Mouse (Mus musculus) lung, adult 2 months (tissue): Measurements from ENCODE around the gene Gm17268.

Source experiments
- CTCF ChIP-seq: fragments of 200-500 bp; IDR thresholded peaks from 2 replicates; pipeline ENCODE4 v1.5.1; 2011; ENCODE audit warnings: mild to moderate bottlenecking, low read length, control low read depth; ENCODE audit not compliant: insufficient read depth
- POLR2A ChIP-seq: fragments of 200-500 bp; IDR thresholded peaks from 2 replicates; pipeline ENCODE4 v1.6.1; 2011; ENCODE audit warnings: low read depth, mild to moderate bottlenecking, control low read depth, low read length, borderline replicate concordance; ENCODE audit errors: extremely low read depth

DNA sequence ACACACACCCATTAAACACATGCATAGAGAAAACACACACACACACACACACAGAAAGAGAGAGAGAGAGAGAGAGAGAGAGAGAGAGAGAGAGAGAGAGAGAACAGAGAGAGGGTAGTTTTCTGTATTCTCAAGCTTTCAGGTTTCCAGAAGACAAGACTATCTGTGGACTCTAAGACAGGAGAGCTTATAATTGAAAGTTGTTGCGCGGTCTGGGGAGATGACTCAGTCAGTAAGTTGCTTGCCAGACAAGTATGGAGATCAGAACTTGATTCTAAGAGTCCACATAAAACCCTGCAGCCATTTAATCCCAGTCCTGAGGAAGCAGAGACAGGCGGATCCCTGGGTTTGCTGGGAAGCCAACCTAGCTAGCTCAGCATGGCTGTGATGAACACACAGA is 39.7 kb downstream of the Gm17268 start:
- TF ChIP-seq CTCF (no peak), POLR2A (no peak)
